Mouse (Mus musculus) liver, embryonic 13.5 days (tissue): ENCODE measurements at regions not wholly inside any gene's neighbourhood (a gene's known extent, or its start where the extent isn't known, plus 50 kb on each side); places are given as distances from the start of the nearest gene placed in this dataset.
"Not testable (repeated sequence)": the region's sequence is repeated elsewhere in the genome, so short reads cannot be mapped to it uniquely, and the experiment has no call there.

Experiments used
- ATAC-seq: fragments of 200-750 bp; cut with Nextera tagmentation; 2 replicates; pipeline ENCODE4 v1.8.0; 2017; ENCODE audit warnings: low read depth, mild to moderate bottlenecking, moderate number of reproducible peaks, moderate library complexity
- DNase-seq: peaks from one replicate; pipeline ENCODE4 v3.0.0; 2022
- H3K27ac ChIP-seq: fragments of 300-500 bp; sonication (generic); 2 replicates; pipeline ENCODE4 v1.5.1; 2015; ENCODE audit warnings: moderate library complexity, mild to moderate bottlenecking, inconsistent platforms
- H3K27me3 ChIP-seq: fragments of 300-500 bp; sonication (generic); 2 replicates; pipeline ENCODE4 v1.6.1; 2015; ENCODE audit warnings: mild to moderate bottlenecking, inconsistent platforms
- H3K36me3 ChIP-seq: fragments of 300-500 bp; sonication (generic); 2 replicates; pipeline ENCODE4 v1.6.1; 2015; ENCODE audit warnings: mild to moderate bottlenecking, inconsistent platforms
- H3K4me1 ChIP-seq: fragments of 300-500 bp; sonication (generic); replicated peaks from 2 replicates; pipeline ENCODE4 v1.6.1; 2015; ENCODE audit warnings: inconsistent platforms
- H3K4me2 ChIP-seq: fragments of 300-500 bp; sonication (generic); 2 replicates; pipeline ENCODE4 v1.6.1; 2015; ENCODE audit warnings: inconsistent platforms, mild to moderate bottlenecking, moderate library complexity
- H3K4me3 ChIP-seq: fragments of 300-500 bp; sonication (generic); replicated peaks from 2 replicates; pipeline ENCODE4 v1.5.1; 2015; ENCODE audit warnings: mild to moderate bottlenecking, inconsistent platforms
- H3K9ac ChIP-seq: fragments of 300-500 bp; sonication (generic); 2 replicates; pipeline ENCODE4 v1.6.1; 2015; ENCODE audit warnings: mild to moderate bottlenecking, inconsistent platforms
- H3K9me3 ChIP-seq: fragments of 300-500 bp; sonication (generic); replicated peaks from 2 replicates; pipeline ENCODE4 v1.6.1; 2016; ENCODE audit warnings: inconsistent platforms
- WGBS: fragments of 180-500 bp; shearing (Covaris S2); methylation state at CpG from one replicate; pipeline ENCODE4 v1.1.7; 2015; ENCODE audit not compliant: insufficient replicate concordance; 5-methylcytosine and 5-hydroxymethylcytosine counted together

DNA sequence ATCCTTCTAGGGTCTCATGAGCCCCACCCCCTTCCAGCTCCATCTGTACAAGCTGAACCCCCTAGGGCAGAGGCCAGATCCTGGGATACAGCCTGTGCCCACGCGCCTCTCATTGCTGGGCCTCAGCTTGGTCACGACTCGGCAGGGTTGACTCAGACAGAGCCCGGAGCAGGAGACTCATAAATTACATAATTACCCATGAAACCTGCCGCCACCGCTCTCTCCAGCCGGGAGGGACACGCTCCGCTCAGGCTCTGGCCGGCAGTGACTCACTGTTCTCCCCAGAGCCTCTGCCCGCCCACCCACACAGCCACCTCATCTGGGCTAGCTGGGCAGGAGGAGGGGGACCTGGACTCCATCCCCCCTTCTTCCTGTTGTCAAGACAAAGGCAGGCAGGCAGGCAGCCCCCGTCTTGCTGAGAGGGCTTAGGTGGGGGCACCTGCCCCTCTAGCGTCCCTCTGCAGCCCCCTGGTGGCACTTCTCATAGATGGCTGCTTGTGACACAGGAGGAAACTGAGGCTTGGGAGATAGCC is 149.6 kb upstream of the Rtl1 start:
- no peaks in the 10 kb centered on the region for H3K36me3 ChIP-seq
- H3K4me2 ChIP-seq, result peak overlapping the region; percentile 36
- no peaks in the 10 kb centered on the region for H3K27me3 ChIP-seq
- WGBS, result 7% methylated on average over 14 of the region's 14 CpGs
- peak overlapping the region; percentile 3; the same call in 1 of the 2 replicates for H3K27ac ChIP-seq
- peak overlapping the region; percentile 26; the same call in 1 of the 2 replicates for H3K9ac ChIP-seq
- no peaks in the 10 kb centered on the region for H3K4me1 ChIP-seq
- no peak overlapping the region for H3K4me3 ChIP-seq
- peak; percentile 29; the same call in 1 of the 2 replicates for ATAC-seq
- no peak for DNase-seq
- H3K9me3 ChIP-seq, result no peaks in the 10 kb centered on the region

DNA sequence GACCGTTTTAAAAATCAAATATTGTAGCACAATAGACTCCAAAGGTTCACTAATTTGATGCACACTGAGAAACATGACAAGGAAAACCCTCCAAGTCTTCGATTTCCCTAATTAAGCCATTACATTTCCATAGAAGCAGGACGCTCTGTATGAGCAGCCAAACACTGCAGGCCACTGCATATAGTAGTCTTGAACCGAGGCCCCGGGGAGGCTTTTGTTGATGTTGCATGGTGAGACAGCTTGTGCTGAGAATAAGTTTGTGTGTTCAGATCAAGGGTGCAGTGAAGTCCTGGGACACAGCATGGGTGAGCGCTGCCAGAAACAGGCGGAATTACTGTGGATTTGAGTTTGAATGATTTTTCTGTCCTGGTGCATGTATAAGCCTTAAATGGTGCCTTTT is 154.9 kb upstream of the Rtl1 start:
- Histone ChIP-seq H3K4me3 (no peak overlapping the region), H3K27me3 (no peaks in the 10 kb centered on the region), H3K4me1 (no peaks in the 10 kb centered on the region), H3K36me3 (no peaks in the 10 kb centered on the region), H3K9me3 (no peaks in the 10 kb centered on the region), H3K9ac (no peak overlapping the region), H3K4me2 (no peak overlapping the region), H3K27ac (no peak overlapping the region)
- no peak for ATAC-seq
- WGBS, result 64% methylated on average over 7 of the region's 7 CpGs
- no peak for DNase-seq

- Histone ChIP-seq H3K9me3 (no peaks in the 10 kb centered on the region), H3K27ac (no peak overlapping the region), H3K9ac (no peak overlapping the region), H3K4me1 (no peaks in the 10 kb centered on the region), H3K27me3 (no peaks in the 10 kb centered on the region), H3K4me2 (no peak overlapping the region), H3K36me3 (no peaks in the 10 kb centered on the region), H3K4me3 (no peak overlapping the region)
- WGBS, result 48% methylated on average over 4 of the region's 4 CpGs
- DNase-seq (no peak), ATAC-seq (no peak)
Observed at GRCm38 (mm10) chr12:109764293-109764692, 164.2 kb upstream of the Rtl1 start.

GRCm38 (mm10) chr12:109766602-109767001 is 166.5 kb upstream of the Rtl1 start:
- not testable (repeated sequence) for H3K27me3 ChIP-seq, H3K4me1 ChIP-seq, H3K27ac ChIP-seq, H3K9ac ChIP-seq, H3K4me3 ChIP-seq, H3K4me2 ChIP-seq, H3K36me3 ChIP-seq, H3K9me3 ChIP-seq, DNase-seq, ATAC-seq
- WGBS, result 74% methylated on average over 5 of the region's 5 CpGs

DNA sequence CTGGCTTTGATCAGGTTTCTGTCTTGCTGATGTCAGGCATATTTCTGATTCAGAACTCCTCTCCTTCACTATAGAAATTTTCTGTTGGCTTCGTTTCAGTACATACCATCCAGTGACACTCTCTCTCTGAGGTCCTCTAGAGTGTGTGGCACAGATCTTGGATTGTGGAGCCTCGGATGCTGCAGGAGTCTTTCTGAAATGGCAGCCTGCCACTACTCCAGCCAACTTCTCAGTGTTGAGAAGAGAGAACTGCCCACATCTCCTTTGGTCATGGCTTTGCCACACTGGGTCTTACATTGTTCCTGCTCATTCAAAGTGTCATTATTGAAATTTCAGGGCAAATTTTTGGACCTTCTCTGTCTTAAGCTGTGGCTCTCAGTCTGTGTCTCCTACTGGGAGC is 172.4 kb upstream of the Rtl1 start:
- Histone ChIP-seq H3K9me3 (no peaks in the 10 kb centered on the region), H3K9ac (no peak overlapping the region), H3K27me3 (no peaks in the 10 kb centered on the region), H3K4me2 (no peak overlapping the region), H3K36me3 (no peaks in the 10 kb centered on the region), H3K4me3 (no peak overlapping the region), H3K4me1 (no peaks in the 10 kb centered on the region), H3K27ac (no peak overlapping the region)
- 34% methylated on average over 2 of the region's 2 CpGs for WGBS
- DNase-seq (no peak), ATAC-seq (no peak)

GRCm38 (mm10) chr12:109773909-109774313 is 173.8 kb upstream of the Rtl1 start:
- Histone ChIP-seq H3K27ac (no peak overlapping the region), H3K9ac (no peak overlapping the region), H3K4me2 (no peak overlapping the region), H3K36me3 (no peaks in the 10 kb centered on the region), H3K9me3 (no peaks in the 10 kb centered on the region), H3K4me3 (no peak overlapping the region), H3K4me1 (no peaks in the 10 kb centered on the region), H3K27me3 (no peaks in the 10 kb centered on the region)
- DNase-seq (no peak), ATAC-seq (no peak)
- 65% methylated on average over 3 of the region's 3 CpGs for WGBS

- DNase-seq (no peak), ATAC-seq (no peak)
- no peak overlapping the region for H3K4me3 ChIP-seq
- no peak overlapping the region for H3K27ac ChIP-seq
- no peaks in the 10 kb centered on the region for H3K9me3 ChIP-seq
- no peaks in the 10 kb centered on the region for H3K4me1 ChIP-seq
- no peak overlapping the region for H3K4me2 ChIP-seq
- no peak overlapping the region for H3K9ac ChIP-seq
- 51% methylated on average over 3 of the region's 3 CpGs for WGBS
- no peaks in the 10 kb centered on the region for H3K36me3 ChIP-seq
- H3K27me3 ChIP-seq, result no peaks in the 10 kb centered on the region
Observed at GRCm38 (mm10) chr12:109798846-109799245, 198.7 kb upstream of the Rtl1 start.

GRCm38 (mm10) chr12:109799395-109799794 is 199.3 kb upstream of the Rtl1 start:
- H3K4me3 ChIP-seq, result no peak overlapping the region
- no peaks in the 10 kb centered on the region for H3K36me3 ChIP-seq
- H3K9me3 ChIP-seq, result no peaks in the 10 kb centered on the region
- no peak for ATAC-seq
- no peak overlapping the region for H3K27ac ChIP-seq
- no peak for DNase-seq
- WGBS, result 74% methylated on average over 1 of the region's 1 CpGs
- H3K4me2 ChIP-seq, result no peak overlapping the region
- no peak overlapping the region for H3K9ac ChIP-seq
- H3K27me3 ChIP-seq, result no peaks in the 10 kb centered on the region
- H3K4me1 ChIP-seq, result no peaks in the 10 kb centered on the region

DNA sequence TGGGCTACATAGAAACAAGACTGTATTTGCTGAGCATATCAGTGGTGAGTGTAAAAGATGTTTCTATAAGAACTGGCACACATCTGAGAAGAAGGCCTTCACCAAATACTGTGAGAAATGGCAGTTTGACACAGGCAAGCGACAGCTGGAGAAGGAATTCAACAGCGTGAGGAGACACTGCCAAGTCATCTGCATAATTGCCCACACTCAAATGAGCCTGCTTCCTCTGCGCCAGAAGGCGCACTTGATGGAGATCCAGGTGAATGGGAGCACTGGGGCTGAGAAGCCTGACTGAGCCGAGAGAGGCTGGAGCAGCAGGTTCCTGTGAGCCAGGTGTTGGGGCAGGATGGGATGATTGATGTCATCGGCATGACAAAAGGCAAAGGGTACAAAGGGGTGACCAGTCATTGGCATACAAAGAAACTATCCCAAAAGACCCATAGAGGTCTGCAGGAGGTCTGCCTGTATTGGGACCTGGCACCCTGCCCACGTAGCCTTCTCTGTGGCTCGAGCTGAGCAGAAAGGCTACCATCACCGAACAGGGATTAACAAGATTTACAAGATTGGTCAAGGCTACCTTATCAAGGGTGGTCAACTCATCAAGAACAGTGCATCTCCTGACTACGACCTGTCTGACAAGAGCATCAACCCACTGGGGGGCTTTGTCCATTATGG is 227.2 kb upstream of the Rtl1 start:
- ATAC-seq, result no peak
- no peak overlapping the region for H3K4me2 ChIP-seq
- no peaks in the 10 kb centered on the region for H3K27me3 ChIP-seq
- no peak for DNase-seq
- no peaks in the 10 kb centered on the region for H3K4me1 ChIP-seq
- no peak overlapping the region for H3K4me3 ChIP-seq
- 70% methylated on average over 10 of the region's 10 CpGs for WGBS
- no peaks in the 10 kb centered on the region for H3K36me3 ChIP-seq
- H3K9ac ChIP-seq, result no peak overlapping the region
- no peak overlapping the region for H3K27ac ChIP-seq
- 0 out of 2 replicates have a peak, but pooled peaks cover 2% of the 10 kb centered on the region for H3K9me3 ChIP-seq

GRCm38 (mm10) chr12:109830303-109831020 is 230.3 kb upstream of the Rtl1 start:
- DNase-seq, result no peak
- Histone ChIP-seq H3K4me3 (no peak overlapping the region), H3K9ac (no peak overlapping the region), H3K9me3 (no peaks in the 10 kb centered on the region), H3K27ac (no peak overlapping the region), H3K4me2 (no peak overlapping the region), H3K36me3 (no peaks in the 10 kb centered on the region), H3K4me1 (no peaks in the 10 kb centered on the region), H3K27me3 (no peaks in the 10 kb centered on the region)
- 42% methylated on average over 16 of the region's 16 CpGs for WGBS
- ATAC-seq, result no peak

DNA sequence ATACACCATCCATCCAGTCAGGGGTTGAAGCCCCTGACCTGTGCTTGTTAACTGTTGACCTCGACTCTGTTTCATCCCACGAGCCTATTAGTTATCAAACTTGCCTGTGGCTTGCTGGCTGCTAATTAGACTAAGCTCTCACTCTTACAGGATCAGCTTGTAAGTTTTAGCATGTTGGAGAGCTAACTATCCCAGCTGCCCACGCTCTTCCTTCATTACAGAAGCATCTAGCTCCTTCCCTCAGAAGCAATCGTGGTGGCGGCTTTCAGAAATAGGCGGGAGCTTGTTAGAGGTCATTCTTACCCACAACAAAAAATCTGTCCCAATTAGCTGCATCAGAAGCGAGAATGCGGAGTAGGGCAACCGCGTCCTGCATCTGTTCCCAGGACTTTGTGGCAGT is 232.8 kb upstream of the Rtl1 start:
- Histone ChIP-seq H3K4me1 (no peaks in the 10 kb centered on the region), H3K4me2 (no peak overlapping the region), H3K27ac (no peak overlapping the region), H3K9ac (no peak overlapping the region), H3K27me3 (no peaks in the 10 kb centered on the region), H3K4me3 (no peak overlapping the region), H3K9me3 (no peaks in the 10 kb centered on the region), H3K36me3 (no peaks in the 10 kb centered on the region)
- WGBS, result 72% methylated on average over 10 of the region's 10 CpGs
- DNase-seq (no peak), ATAC-seq (no peak)

DNA sequence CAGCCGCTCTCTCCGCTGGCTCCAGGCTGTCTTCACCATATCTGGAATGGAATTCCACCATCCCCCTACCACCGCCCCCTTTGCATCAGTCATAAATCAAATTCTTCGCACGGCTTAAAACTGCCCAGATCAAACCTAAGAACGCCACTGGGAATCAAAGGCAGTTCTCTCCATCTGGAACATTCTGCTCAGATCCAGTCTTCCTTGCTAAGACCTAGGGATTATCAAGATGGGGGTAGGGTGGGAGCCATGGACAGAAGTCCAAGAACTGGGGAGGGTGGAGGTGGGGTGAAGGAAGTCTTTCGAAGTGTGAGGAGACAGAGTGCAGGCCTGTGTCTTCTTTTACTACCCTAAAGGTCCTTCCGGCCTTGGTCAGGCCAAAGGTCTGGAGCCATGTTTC is 236.4 kb upstream of the Rtl1 start:
- 73% methylated on average over 8 of the region's 8 CpGs for WGBS
- no peak for DNase-seq
- no peak overlapping the region for H3K4me2 ChIP-seq

More for the DNA sequence above, 236.4 kb upstream of the Rtl1 start:
- H3K27me3 ChIP-seq, result no peaks in the 10 kb centered on the region
- H3K27ac ChIP-seq, result no peak overlapping the region
- H3K36me3 ChIP-seq, result no peaks in the 10 kb centered on the region
- no peak overlapping the region for H3K9ac ChIP-seq
- no peaks in the 10 kb centered on the region for H3K4me1 ChIP-seq
- no peaks in the 10 kb centered on the region for H3K9me3 ChIP-seq
- ATAC-seq, result no peak
- H3K4me3 ChIP-seq, result no peak overlapping the region
